Mouse (Mus musculus): Measurements from ENCODE around the gene BC049715. TPM values are rescaled to one million over a fixed set of nuclear protein-coding genes. Genes with fewer than 3 reads are reported as not detected.

The BC049715 gene
- polyA plus RNA-seq, 1 experiment from 2014 or later: 3.5 TPM

DNA sequence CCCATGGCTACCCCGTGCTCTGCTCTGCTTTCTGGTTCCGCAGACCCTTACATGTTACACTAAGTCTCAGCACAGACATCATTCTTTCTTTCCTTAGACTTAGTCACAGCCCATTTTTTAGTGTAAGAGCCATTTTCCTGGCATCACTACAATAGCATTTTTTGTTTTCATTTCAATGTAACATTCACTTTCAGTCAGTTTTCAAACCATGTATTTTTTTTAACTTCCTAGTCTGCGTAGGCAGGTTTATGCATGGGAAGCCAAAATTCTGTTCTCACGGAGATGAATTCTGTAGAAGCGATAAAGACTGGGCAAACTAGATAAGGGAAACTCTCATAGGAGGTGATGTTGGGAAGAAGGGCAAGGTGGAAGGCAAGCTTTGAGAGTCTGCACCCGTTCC lies 62.1 kb downstream of the BC049715 start:
- no peak for DNase-seq (ENCODE audit: low spot score)
- 90% methylated on average over 6 of the region's 6 CpGs for WGBS
- no peaks in the 10 kb centered on the region for H3K4me1 ChIP-seq

More for the DNA sequence above, 62.1 kb downstream of the BC049715 start:
- Histone ChIP-seq H3K36me3 (no peaks in the 10 kb centered on the region), H3K27me3 (ENCODE audit: low read depth, poor library complexity, severe bottlenecking) (no peaks in the 10 kb centered on the region), H3K27ac (replicated peaks) (no peak overlapping the region), H3K4me3 (no peak overlapping the region), H3K9me3 (replicated peaks) (no peaks in the 10 kb centered on the region)

Small RNAs within 50 kb of the gene (microRNA-seq; reads per million reads assigned to microRNA genes)
- gene Gm44364: not detected

Other genes starting within 250 kb of the BC049715 start
- gene Plbd1, start 165.7 kb upstream of the BC049715 start, polyA plus RNA-seq (2016; fragmentation: Nextera tagmentation; extraction: Ambion mirVana): 1.2 and 1.5 TPM in 2 replicates
- gene Gucy2c, start 45.9 kb upstream of the BC049715 start, polyA plus RNA-seq (2016; fragmentation: Nextera tagmentation; extraction: Ambion mirVana): 0.10 TPM in 1 of 2 replicates, not detected in the other
- 0.52 and 0.53 TPM in 2 replicates for gene Hist4h4, start 23.2 kb upstream of the BC049715 start, polyA plus RNA-seq (2016; fragmentation: Nextera tagmentation; extraction: Ambion mirVana)
- 97.4 and 102 TPM in 2 replicates for gene H2afj, start 19.4 kb upstream of the BC049715 start, polyA plus RNA-seq (2016; fragmentation: Nextera tagmentation; extraction: Ambion mirVana)
- 156 and 160 TPM in 2 replicates for gene Wbp11, start 607 bp downstream of the BC049715 start, polyA plus RNA-seq (2016; fragmentation: Nextera tagmentation; extraction: Ambion mirVana)
- gene Smco3, start 7.8 kb downstream of the BC049715 start, polyA plus RNA-seq (2016; fragmentation: Nextera tagmentation; extraction: Ambion mirVana): 0.24 TPM in 1 of 2 replicates, not detected in the other
- gene Art4, start 30.1 kb downstream of the BC049715 start, polyA plus RNA-seq (2016; fragmentation: Nextera tagmentation; extraction: Ambion mirVana): 1.3 and 1.4 TPM in 2 replicates
- gene Mgp, start 48.2 kb downstream of the BC049715 start, polyA plus RNA-seq (2016; fragmentation: Nextera tagmentation; extraction: Ambion mirVana): 1.1 and 1.5 TPM in 2 replicates
- gene Erp27, start 94.6 kb downstream of the BC049715 start, polyA plus RNA-seq (2016; fragmentation: Nextera tagmentation; extraction: Ambion mirVana): not detected in 2 replicates
- not detected in 2 replicates for gene Pde6h, start 96.2 kb downstream of the BC049715 start, polyA plus RNA-seq (2016; fragmentation: Nextera tagmentation; extraction: Ambion mirVana)
- gene Arhgdib, start 114.3 kb downstream of the BC049715 start, polyA plus RNA-seq (2016; fragmentation: Nextera tagmentation; extraction: Ambion mirVana): 25.0 and 26.0 TPM in 2 replicates

Data from midbrain, embryonic 10.5 days (tissue).